Mouse (Mus musculus): ENCODE data around the gene Dcp1a.

- no peak for TF ChIP-seq CTCF (IDR thresholded peaks at IDR 0.05; ENCODE audit: extremely low read depth, insufficient read depth, insufficient read length, insufficient replicate concordance)
- no peak for TF ChIP-seq POLR2A (IDR thresholded peaks at IDR 0.05; ENCODE audit: low read depth, low read length)
Observed at GRCm38 (mm10) chr14:30531896-30532295, 52.6 kb downstream of the Dcp1a start.
